12 mouse cellular contexts compared by ENCODE assay signal in genomic region chr4:150843181-150843580, GRCm38 (mm10).
"Had no signal": no experiment of that assay in that cellular context is flagged by ENCODE, and none has a peak within 500 bp of the region (broad histone marks: within the 10 kb centered on the region; RNA-seq: fewer than 3 reads in every experiment).

No protein-coding gene starts in this region.

- H3K9ac ChIP-seq: liver, embryonic 15.5 days; midbrain, embryonic 13.5 days had no signal

- DNase-seq: kidney, postnatal 14 days; lung, adult 2 months; lung, postnatal 36 days; retina, postnatal 1 day; thymus, postnatal 4 days had no signal

- H3K9me3 ChIP-seq: limb, embryonic 10.5 days; liver, embryonic 15.5 days; midbrain, embryonic 13.5 days had no signal

- H3K4me3 ChIP-seq: left cerebral cortex, adult 2 months; limb, embryonic 10.5 days; liver, embryonic 15.5 days; midbrain, embryonic 13.5 days; myocyte had no signal

- H3K27me3 ChIP-seq: liver, embryonic 15.5 days; midbrain, embryonic 13.5 days had no signal

- H3K27ac ChIP-seq: left cerebral cortex, adult 2 months; limb, embryonic 10.5 days; liver, embryonic 15.5 days; midbrain, embryonic 13.5 days had no signal

- H3K4me2 ChIP-seq: liver, embryonic 11.5 days; liver, embryonic 15.5 days; midbrain, embryonic 13.5 days had no signal

- H3K4me1 ChIP-seq: limb, embryonic 10.5 days; liver, embryonic 15.5 days had no signal

- H3K36me3 ChIP-seq: limb, embryonic 10.5 days; liver, embryonic 15.5 days; midbrain, embryonic 13.5 days had no signal

- ATAC-seq: lung, postnatal 0 days; midbrain, embryonic 13.5 days had no signal
